Mouse (Mus musculus): Measurements from ENCODE around the gene Fbxw2. TPM values are rescaled to one million over a fixed set of nuclear protein-coding genes. Genes with fewer than 3 reads are reported as not detected.

Fbxw2 gene
- polyA plus RNA-seq, 1 experiment from 2014 or later = 67.5 TPM

GRCm38 (mm10) chr2:34754551-34755358, 71.4 kb downstream of the Fbxw2 start, which contains the start of gene Gapvd1:
Gene Gapvd1 (minus strand): TSS chr2:34755232.
- Histone ChIP-seq H3K4me3 (ENCODE audit: low read depth, low read length) (peak within 1 kb of the TSS; percentile 98), H3K4me2 (ENCODE audit: low read depth) (peak within 1 kb of the TSS; percentile 56), H3K27ac (ENCODE audit: low read depth, low read length) (peak within 1 kb of the TSS; percentile 95), H3K36me3 (ENCODE audit: control insufficient read depth, insufficient read depth, low read length) (no peaks in the 10 kb centered on the region), H3K27me3 (ENCODE audit: control insufficient read depth, insufficient read depth, low read length) (no peaks in the 10 kb centered on the region), H3K4me1 (ENCODE audit: control insufficient read depth, insufficient read depth, low read length) (0 out of 2 replicates have a peak, but pooled peaks cover 5% of the 10 kb centered on the region), H3K9ac (ENCODE audit: low read length) (peak within 1 kb of the TSS; percentile 91), H3K9me3 (ENCODE audit: control insufficient read depth, low read length) (no peaks in the 10 kb centered on the region)
- WGBS = 3% methylated on average over 13 of the region's 14 CpGs
- DNase-seq (ENCODE audit: low spot score) (peak; percentile 60), ATAC-seq (ENCODE audit: insufficient read depth, low FRiP score, low TSS enrichment) (0 out of 2 replicates have a peak, but pooled peaks have one; percentile 3)

Other genes with a start within 250 kb of the Fbxw2 start
- 112 and 125 TPM in 2 replicates for gene Gapvd1, start 71.1 kb downstream of the Fbxw2 start, polyA plus RNA-seq (2014; fragmentation: Nextera tagmentation; extraction: Ambion mirVana)
- gene Hspa5, start 54.3 kb downstream of the Fbxw2 start, polyA plus RNA-seq (2014; fragmentation: Nextera tagmentation; extraction: Ambion mirVana) = 895 and 931 TPM in 2 replicates
- gene Rabepk, start 26.4 kb downstream of the Fbxw2 start, polyA plus RNA-seq (2014; fragmentation: Nextera tagmentation; extraction: Ambion mirVana) = 27.6 and 34.2 TPM in 2 replicates
- not detected in 2 replicates for gene Gm34653, start 6.7 kb upstream of the Fbxw2 start, polyA plus RNA-seq (2014; fragmentation: Nextera tagmentation; extraction: Ambion mirVana)
- not detected in 2 replicates for gene Cutal, start 48.1 kb upstream of the Fbxw2 start, polyA plus RNA-seq (2014; fragmentation: Nextera tagmentation; extraction: Ambion mirVana)
- gene Psmd5, start 48.7 kb upstream of the Fbxw2 start, polyA plus RNA-seq (2014; fragmentation: Nextera tagmentation; extraction: Ambion mirVana) = 130 and 133 TPM in 2 replicates
- gene Phf19, start 87.7 kb upstream of the Fbxw2 start, polyA plus RNA-seq (2014; fragmentation: Nextera tagmentation; extraction: Ambion mirVana) = 1.9 and 2.1 TPM in 2 replicates
- gene Traf1, start 135.5 kb upstream of the Fbxw2 start, polyA plus RNA-seq (2014; fragmentation: Nextera tagmentation; extraction: Ambion mirVana) = 0.23 TPM in 1 of 2 replicates, not detected in the other
- not detected in 2 replicates for gene Hc, start 235.1 kb upstream of the Fbxw2 start, polyA plus RNA-seq (2014; fragmentation: Nextera tagmentation; extraction: Ambion mirVana)